Mouse (Mus musculus): ENCODE measurements around the gene Me3.

DNA sequence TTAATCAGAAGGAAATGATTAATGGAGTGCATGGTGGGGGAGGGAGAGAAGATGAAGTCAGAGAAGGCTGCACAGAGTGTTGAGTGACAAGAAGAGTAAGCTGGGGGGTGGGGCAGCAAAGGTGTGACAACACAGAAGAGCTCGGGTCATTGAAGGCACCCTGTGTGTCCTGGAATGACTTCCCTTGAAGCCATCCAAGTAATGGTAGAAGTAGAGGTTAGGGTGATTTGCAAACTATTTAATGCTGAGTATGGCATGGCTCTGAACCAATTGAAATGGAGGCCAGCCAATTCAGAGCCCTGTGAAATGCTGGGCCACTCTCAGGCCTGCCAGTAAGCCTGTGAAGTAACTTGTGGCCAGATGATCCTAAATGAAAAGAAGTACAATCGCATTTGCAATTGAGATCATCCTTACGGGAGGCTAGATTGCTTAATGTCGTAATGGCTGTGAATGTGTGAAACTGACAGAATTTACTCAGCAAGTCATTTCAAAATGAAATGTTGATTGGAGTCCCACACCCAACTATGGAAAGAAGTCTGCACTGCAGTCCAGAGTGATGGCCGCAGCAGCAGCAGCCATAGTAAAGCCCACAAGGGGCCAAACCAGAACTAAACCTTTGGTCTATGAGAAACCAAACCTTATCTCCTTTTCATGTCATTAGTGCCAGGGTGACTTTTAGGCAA, 67.6 kb downstream of the Me3 start:
- TF ChIP-seq ZNF384 (IDR thresholded peaks at IDR 0.05; ENCODE audit: low read depth, low read length) = no peak
- no peak for TF ChIP-seq MAFK (IDR thresholded peaks at IDR 0.05; ENCODE audit: insufficient read depth, low read depth, low read length)
- TF ChIP-seq ZC3H11A (IDR thresholded peaks at IDR 0.05; ENCODE audit: borderline replicate concordance, low read depth, low read length) = no peak
- TF ChIP-seq HCFC1 (IDR thresholded peaks at IDR 0.05; ENCODE audit: borderline replicate concordance, insufficient read depth, low read length) = no peak
